Mouse (Mus musculus): ENCODE results near the gene Sectm1b. TPM values are rescaled to one million over a fixed set of nuclear protein-coding genes. Genes with fewer than 3 reads are reported as not detected.
"Not testable (repeated sequence)": the region's sequence is repeated elsewhere in the genome, so short reads cannot be mapped to it uniquely, and the experiment has no call there.

Sectm1b gene
- polyA plus RNA-seq (2014; fragmentation: Nextera tagmentation; extraction: Ambion mirVana) = not detected in 2 replicates

GRCm38 (mm10) chr11:121063379-121063778 lies at the start of gene Sectm1b:
Sectm1b (minus strand) TSS chr11:121063569.
- WGBS = 77% methylated on average over 5 of the region's 5 CpGs
- Histone ChIP-seq H3K27ac (ENCODE audit: low read depth, low read length) (no peak within 1 kb of the TSS), H3K36me3 (ENCODE audit: control insufficient read depth, insufficient read depth, low read length) (no peaks in the 10 kb centered on the region), H3K4me3 (ENCODE audit: low read depth, low read length) (no peak within 1 kb of the TSS), H3K4me1 (replicated peaks; ENCODE audit: control insufficient read depth, insufficient read depth, low read length) (no peaks in the 10 kb centered on the region), H3K27me3 (ENCODE audit: control insufficient read depth, insufficient read depth, low read length) (no peaks in the 10 kb centered on the region), H3K9ac (ENCODE audit: low read length) (no peak within 1 kb of the TSS), H3K4me2 (ENCODE audit: low read depth, low read length, severe bottlenecking) (no peak within 1 kb of the TSS), H3K9me3 (ENCODE audit: control insufficient read depth, low read length) (no peaks in the 10 kb centered on the region)
- no peak for DNase-seq (ENCODE audit: low spot score)
- ATAC-seq (replicated peaks; ENCODE audit: low FRiP score) = no peak

GRCm38 (mm10) chr11:121112091-121112775 lies 48.9 kb upstream of the Sectm1b start:
- Histone ChIP-seq H3K4me1 (replicated peaks; ENCODE audit: control insufficient read depth, insufficient read depth, low read length) (no peaks in the 10 kb centered on the region), H3K27me3 (ENCODE audit: control insufficient read depth, insufficient read depth, low read length) (no peaks in the 10 kb centered on the region), H3K9ac (ENCODE audit: low read length) (no peak overlapping the region), H3K27ac (ENCODE audit: low read depth, low read length) (no peak overlapping the region), H3K4me3 (ENCODE audit: low read depth, low read length) (no peak overlapping the region), H3K9me3 (ENCODE audit: control insufficient read depth, low read length) (no peaks in the 10 kb centered on the region), H3K4me2 (ENCODE audit: low read depth, low read length, severe bottlenecking) (no peak overlapping the region), H3K36me3 (ENCODE audit: control insufficient read depth, insufficient read depth, low read length) (no peaks in the 10 kb centered on the region)
- no peak for DNase-seq (ENCODE audit: low spot score)
- no peak for ATAC-seq (replicated peaks; ENCODE audit: low FRiP score)
- 84% methylated on average over 5 of the region's 5 CpGs for WGBS

- DNase-seq (ENCODE audit: low spot score) (no peak), ATAC-seq (replicated peaks; ENCODE audit: low FRiP score) (no peak)
- no peak overlapping the region for H3K4me3 ChIP-seq (ENCODE audit: low read depth, low read length)
- WGBS = 80% methylated on average over 1 of the region's 1 CpGs
- H3K27ac ChIP-seq (ENCODE audit: low read depth, low read length) = no peak overlapping the region
- H3K4me2 ChIP-seq (ENCODE audit: low read depth, low read length, severe bottlenecking) = no peak overlapping the region
- no peaks in the 10 kb centered on the region for H3K9me3 ChIP-seq (ENCODE audit: control insufficient read depth, low read length)
- H3K4me1 ChIP-seq (replicated peaks; ENCODE audit: control insufficient read depth, insufficient read depth, low read length) = no peaks in the 10 kb centered on the region
- H3K27me3 ChIP-seq (ENCODE audit: control insufficient read depth, insufficient read depth, low read length) = no peaks in the 10 kb centered on the region
- no peak overlapping the region for H3K9ac ChIP-seq (ENCODE audit: low read length)
- H3K36me3 ChIP-seq (ENCODE audit: control insufficient read depth, insufficient read depth, low read length) = no peaks in the 10 kb centered on the region
Observed at GRCm38 (mm10) chr11:121111601-121112000, 48.2 kb upstream of the Sectm1b start.

GRCm38 (mm10) chr11:121111051-121111450 lies 47.7 kb upstream of the Sectm1b start:
- Histone ChIP-seq H3K9ac (ENCODE audit: low read length) (no peak overlapping the region), H3K4me3 (ENCODE audit: low read depth, low read length) (no peak overlapping the region), H3K4me2 (ENCODE audit: low read depth, low read length, severe bottlenecking) (no peak overlapping the region), H3K27me3 (ENCODE audit: control insufficient read depth, insufficient read depth, low read length) (no peaks in the 10 kb centered on the region), H3K27ac (ENCODE audit: low read depth, low read length) (no peak overlapping the region), H3K4me1 (replicated peaks; ENCODE audit: control insufficient read depth, insufficient read depth, low read length) (no peaks in the 10 kb centered on the region), H3K9me3 (ENCODE audit: control insufficient read depth, low read length) (no peaks in the 10 kb centered on the region), H3K36me3 (ENCODE audit: control insufficient read depth, insufficient read depth, low read length) (no peaks in the 10 kb centered on the region)
- DNase-seq (ENCODE audit: low spot score) = no peak
- ATAC-seq (replicated peaks; ENCODE audit: low FRiP score) = no peak
- WGBS = 86% methylated on average over 3 of the region's 3 CpGs

- Histone ChIP-seq H3K9ac (ENCODE audit: low read length) (no peak overlapping the region), H3K4me1 (replicated peaks; ENCODE audit: control insufficient read depth, insufficient read depth, low read length) (no peaks in the 10 kb centered on the region), H3K9me3 (ENCODE audit: control insufficient read depth, low read length) (no peaks in the 10 kb centered on the region), H3K4me2 (ENCODE audit: low read depth, low read length, severe bottlenecking) (no peak overlapping the region), H3K4me3 (ENCODE audit: low read depth, low read length) (no peak overlapping the region), H3K27ac (ENCODE audit: low read depth, low read length) (no peak overlapping the region), H3K27me3 (ENCODE audit: control insufficient read depth, insufficient read depth, low read length) (no peaks in the 10 kb centered on the region), H3K36me3 (ENCODE audit: control insufficient read depth, insufficient read depth, low read length) (no peaks in the 10 kb centered on the region)
- 24% methylated on average over 2 of the region's 2 CpGs for WGBS
- peak; percentile 76 for DNase-seq (ENCODE audit: low spot score)
- ATAC-seq (replicated peaks; ENCODE audit: low FRiP score) = no peak; the same call in 1 of the 2 replicates
Observed at GRCm38 (mm10) chr11:121109986-121110385, 46.6 kb upstream of the Sectm1b start.

GRCm38 (mm10) chr11:121108061-121108460 lies 44.7 kb upstream of the Sectm1b start:
- Histone ChIP-seq H3K4me2 (ENCODE audit: low read depth, low read length, severe bottlenecking) (no peak overlapping the region), H3K27me3 (ENCODE audit: control insufficient read depth, insufficient read depth, low read length) (no peaks in the 10 kb centered on the region), H3K9me3 (ENCODE audit: control insufficient read depth, low read length) (no peaks in the 10 kb centered on the region), H3K9ac (ENCODE audit: low read length) (no peak overlapping the region), H3K27ac (ENCODE audit: low read depth, low read length) (no peak overlapping the region), H3K36me3 (ENCODE audit: control insufficient read depth, insufficient read depth, low read length) (no peaks in the 10 kb centered on the region), H3K4me3 (ENCODE audit: low read depth, low read length) (no peak overlapping the region), H3K4me1 (replicated peaks; ENCODE audit: control insufficient read depth, insufficient read depth, low read length) (no peaks in the 10 kb centered on the region)
- WGBS = 80% methylated on average over 9 of the region's 9 CpGs
- no peak for DNase-seq (ENCODE audit: low spot score)
- ATAC-seq (replicated peaks; ENCODE audit: low FRiP score) = no peak

- not testable (repeated sequence) for H3K36me3 ChIP-seq (ENCODE audit: control insufficient read depth, insufficient read depth, low read length); ATAC-seq (replicated peaks; ENCODE audit: low FRiP score); H3K27ac ChIP-seq (ENCODE audit: low read depth, low read length); H3K4me1 ChIP-seq (replicated peaks; ENCODE audit: control insufficient read depth, insufficient read depth, low read length); DNase-seq (ENCODE audit: low spot score); H3K9ac ChIP-seq (ENCODE audit: low read length); H3K4me3 ChIP-seq (ENCODE audit: low read depth, low read length); H3K9me3 ChIP-seq (ENCODE audit: control insufficient read depth, low read length); H3K4me2 ChIP-seq (ENCODE audit: low read depth, low read length, severe bottlenecking); H3K27me3 ChIP-seq (ENCODE audit: control insufficient read depth, insufficient read depth, low read length)
- WGBS = 70% methylated on average over 1 of the region's 1 CpGs
Observed at GRCm38 (mm10) chr11:121107242-121107641, 43.9 kb upstream of the Sectm1b start.

- no peak for ATAC-seq (replicated peaks; ENCODE audit: low FRiP score)
- DNase-seq (ENCODE audit: low spot score) = no peak
- no peak overlapping the region for H3K9ac ChIP-seq (ENCODE audit: low read length)
- H3K9me3 ChIP-seq (ENCODE audit: control insufficient read depth, low read length) = no peaks in the 10 kb centered on the region
- H3K4me3 ChIP-seq (ENCODE audit: low read depth, low read length) = no peak overlapping the region
- H3K36me3 ChIP-seq (ENCODE audit: control insufficient read depth, insufficient read depth, low read length) = no peaks in the 10 kb centered on the region
- 87% methylated on average over 4 of the region's 4 CpGs for WGBS
- H3K4me2 ChIP-seq (ENCODE audit: low read depth, low read length, severe bottlenecking) = no peak overlapping the region
- H3K27ac ChIP-seq (ENCODE audit: low read depth, low read length) = no peak overlapping the region
- H3K27me3 ChIP-seq (ENCODE audit: control insufficient read depth, insufficient read depth, low read length) = no peaks in the 10 kb centered on the region
- H3K4me1 ChIP-seq (replicated peaks; ENCODE audit: control insufficient read depth, insufficient read depth, low read length) = no peaks in the 10 kb centered on the region
Observed at GRCm38 (mm10) chr11:121101124-121101805, 37.9 kb upstream of the Sectm1b start.

GRCm38 (mm10) chr11:121100692-121101091 lies 37.3 kb upstream of the Sectm1b start:
- ATAC-seq (replicated peaks; ENCODE audit: low FRiP score) = no peak
- Histone ChIP-seq H3K9ac (ENCODE audit: low read length) (no peak overlapping the region), H3K4me2 (ENCODE audit: low read depth, low read length, severe bottlenecking) (no peak overlapping the region), H3K4me3 (ENCODE audit: low read depth, low read length) (no peak overlapping the region), H3K27ac (ENCODE audit: low read depth, low read length) (no peak overlapping the region), H3K36me3 (ENCODE audit: control insufficient read depth, insufficient read depth, low read length) (no peaks in the 10 kb centered on the region), H3K27me3 (ENCODE audit: control insufficient read depth, insufficient read depth, low read length) (no peaks in the 10 kb centered on the region), H3K4me1 (replicated peaks; ENCODE audit: control insufficient read depth, insufficient read depth, low read length) (no peaks in the 10 kb centered on the region), H3K9me3 (ENCODE audit: control insufficient read depth, low read length) (no peaks in the 10 kb centered on the region)
- DNase-seq (ENCODE audit: low spot score) = no peak
- 76% methylated on average over 7 of the region's 7 CpGs for WGBS
